Mouse (Mus musculus) ES-E14 (cell line): Measurements from ENCODE around the gene Mlxip. TPM values are rescaled to one million over a fixed set of nuclear protein-coding genes. Genes with fewer than 3 reads are reported as not detected.

Source experiments
- DNase-seq: peaks from one replicate; pipeline ENCODE4 v3.0.0-alpha.2; 2013; ENCODE audit warnings: low read depth, low spot score
- H3K27ac ChIP-seq: 2 replicates; pipeline ENCODE4 v1.5.1; 2012; ENCODE audit warnings: low read depth, mild to moderate bottlenecking, low read length, moderate library complexity, mixed read lengths; ENCODE audit not compliant: poor library complexity, insufficient read depth, severe bottlenecking
- H3K36me3 ChIP-seq: 2 replicates; pipeline ENCODE4 v1.6.1; 2012; ENCODE audit warnings: mild to moderate bottlenecking, low read length, moderate library complexity, mixed read lengths; ENCODE audit not compliant: control insufficient read depth, poor library complexity, insufficient read depth, severe bottlenecking
- H3K4me1 ChIP-seq, 2 experiments: fragments of 150-350 bp in 1 of 2; sonication (generic) in 1 of 2; 2 replicates each; pipeline ENCODE4 v1.6.1; 2012; ENCODE audit warnings: low read length in 2 of 2, mild to moderate bottlenecking in 1 of 2, mixed read lengths in 1 of 2; ENCODE audit not compliant: control insufficient read depth in 2 of 2, insufficient read depth in 2 of 2, poor library complexity in 1 of 2
- H3K4me3 ChIP-seq, 2 experiments: fragments of 150-350 bp in 1 of 2; sonication (generic) in 1 of 2; 2 replicates each; pipeline ENCODE4 v1.5.1; 2012; ENCODE audit warnings: low read length in 2 of 2, low read depth in 1 of 2, mild to moderate bottlenecking in 1 of 2, mixed read lengths in 1 of 2; ENCODE audit not compliant: insufficient read depth in 1 of 2, poor library complexity in 1 of 2, severe bottlenecking in 1 of 2
- H3K9ac ChIP-seq: 2 replicates; pipeline ENCODE4 v1.6.1; 2012; ENCODE audit warnings: low read depth, mild to moderate bottlenecking, low read length, mixed read lengths; ENCODE audit not compliant: poor library complexity, insufficient read depth, severe bottlenecking
- H3K9me3 ChIP-seq: fragments of 150-350 bp; sonication (generic); 2 replicates; pipeline ENCODE4 v1.6.1; 2012; ENCODE audit warnings: low read depth, mild to moderate bottlenecking, low read length; ENCODE audit not compliant: control insufficient read depth, insufficient read depth
- CHD2 ChIP-seq: IDR thresholded peaks from 2 replicates; pipeline ENCODE4 v1.6.1; 2014; ENCODE audit warnings: mild to moderate bottlenecking, low read depth, low read length, inconsistent platforms
- HCFC1 ChIP-seq: IDR thresholded peaks from 2 replicates; pipeline ENCODE4 v1.6.1; 2012; ENCODE audit warnings: low read length, inconsistent platforms, borderline replicate concordance; ENCODE audit not compliant: insufficient read depth
- MAFK ChIP-seq: IDR thresholded peaks from 2 replicates; pipeline ENCODE4 v1.6.1; 2014; ENCODE audit warnings: mild to moderate bottlenecking, low read depth, low read length, inconsistent platforms; ENCODE audit not compliant: insufficient read depth
- ZC3H11A ChIP-seq: IDR thresholded peaks from 2 replicates; pipeline ENCODE4 v1.6.1; 2012; ENCODE audit warnings: low read depth, mild to moderate bottlenecking, inconsistent platforms, low read length, borderline replicate concordance
- ZNF384 ChIP-seq: IDR thresholded peaks from 2 replicates; pipeline ENCODE4 v1.6.1; 2012; ENCODE audit warnings: low read depth, low read length, inconsistent platforms
- in situ Hi-C, 2 experiments: fragments of 600-800 bp; cut with MboI; formaldehyde crosslinking; loops; one replicate each; pipeline ENCODE4 v1.15.1; 2025; ENCODE audit warnings: low sequenced_read_pairs in 2 of 2, inconsistent platforms in 1 of 2; ENCODE audit not compliant: unreplicated experiment in 2 of 2
- total RNA-seq: library from RNA; depleted of rRNA; stranded (reverse); fragments of 300-350 nt; gene quantifications from 2 replicates; pipeline ENCODE4 v1.2.3, GENCODE M21; 2012

Mlxip gene
- total RNA-seq, 1 experiment, result 8.2 TPM

- H3K9ac ChIP-seq, result no peak overlapping the region; the same call in 1 of the 2 replicates
- DNase-seq, result peak; percentile 62
- in situ Hi-C loops, result no loop called here
- peak overlapping the region; percentile 97 for H3K27ac ChIP-seq
- no peak overlapping the region for H3K4me3 ChIP-seq
- peaks cover 7 to 37% of the 10 kb centered on the region in 2 experiments for H3K4me1 ChIP-seq
- no peak for TF ChIP-seq ZNF384
- TF ChIP-seq HCFC1, result no peak
- no peak for TF ChIP-seq MAFK
- no peak for TF ChIP-seq ZC3H11A
- TF ChIP-seq CHD2, result no peak
- peaks cover 17% of the 10 kb centered on the region for H3K36me3 ChIP-seq
- H3K9me3 ChIP-seq, result no peaks in the 10 kb centered on the region
These were observed 19.3 kb upstream of the Mlxip start for GRCm38 (mm10) chr5:123375262-123375661.

GRCm38 (mm10) chr5:123375793-123376452 is 18.7 kb upstream of the Mlxip start:
- Histone ChIP-seq H3K9me3 (no peaks in the 10 kb centered on the region), H3K36me3 (peaks cover 12% of the 10 kb centered on the region), H3K4me1 (peaks cover 7 to 32% of the 10 kb centered on the region in 2 experiments), H3K9ac (peak overlapping the region; percentile 7; the same call in 1 of the 2 replicates), H3K27ac (peak overlapping the region; percentile 97), H3K4me3 (peak overlapping the region in 1 of 2 experiments; percentile 61; a peak in 1 of 4 replicates)
- TF ChIP-seq CHD2 (peak; percentile 28), ZC3H11A (no peak)
- DNase-seq, result peak; percentile 65
- in situ Hi-C loops, result no loop called here

- Histone ChIP-seq H3K4me1 (peaks cover 7 to 27% of the 10 kb centered on the region in 2 experiments), H3K27ac (peak overlapping the region; percentile 97), H3K36me3 (peaks cover 9% of the 10 kb centered on the region), H3K4me3 (peak overlapping the region; percentile 38 to 61; a peak in 3 of 4 replicates), H3K9me3 (no peaks in the 10 kb centered on the region), H3K9ac (peak overlapping the region; percentile 76)
- TF ChIP-seq HCFC1, result no peak
- TF ChIP-seq ZC3H11A, result no peak
- 0 out of 2 replicates have a peak, but pooled peaks have one; percentile 26 for TF ChIP-seq MAFK
- TF ChIP-seq ZNF384, result peak; percentile 72; the same call in 1 of the 2 replicates
- DNase-seq, result no peak
- in situ Hi-C loops, result no loop called here
These were observed 18.0 kb upstream of the Mlxip start for GRCm38 (mm10) chr5:123376569-123376968.

DNA sequence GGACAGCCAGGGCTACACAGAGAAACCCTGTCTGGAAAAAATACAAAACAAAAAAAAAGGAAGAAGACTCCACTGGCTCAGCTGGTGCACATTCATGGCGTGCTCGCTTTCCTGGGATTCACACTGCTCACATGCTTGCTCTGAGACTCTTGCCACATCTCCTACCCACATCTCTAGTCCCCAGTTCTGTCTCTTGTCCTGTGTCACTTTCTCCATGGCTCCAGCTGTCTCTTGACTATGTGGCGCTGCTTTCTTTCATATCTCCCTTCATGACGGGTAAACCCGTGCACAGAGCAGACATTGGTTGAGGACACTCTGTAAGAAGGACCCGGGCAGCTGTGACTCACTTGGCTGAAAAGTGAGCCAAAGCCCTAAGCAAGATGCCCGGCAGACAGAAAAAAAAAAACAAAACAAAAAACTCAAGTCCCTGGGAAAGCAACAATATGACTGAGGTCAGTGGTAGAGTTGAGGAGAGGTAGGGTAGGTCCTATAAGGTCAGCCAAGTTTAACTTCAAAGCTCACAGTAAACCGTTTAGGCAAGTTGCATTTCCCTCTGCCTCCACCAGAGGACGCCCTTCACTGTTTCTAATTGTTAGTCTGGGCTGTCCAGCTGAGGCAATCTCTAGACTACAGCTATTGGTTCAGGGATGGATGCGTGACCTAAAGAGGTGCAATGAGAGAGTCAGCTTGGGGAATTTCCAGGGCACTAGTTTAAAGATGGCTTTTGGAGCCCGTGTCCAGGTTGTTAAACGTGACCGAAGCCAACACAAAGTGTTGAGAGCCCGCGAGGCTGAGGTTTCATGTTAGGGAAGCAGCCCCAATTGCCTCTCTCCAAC is 17.3 kb upstream of the Mlxip start:
- TF ChIP-seq MAFK (no peak), ZC3H11A (peak; percentile 46; the same call in 1 of the 2 replicates)
- Histone ChIP-seq H3K4me1 (peaks cover 7 to 22% of the 10 kb centered on the region in 2 experiments), H3K36me3 (peaks cover 9% of the 10 kb centered on the region), H3K27ac (peak overlapping the region; percentile 97), H3K4me3 (peak overlapping the region in 1 of 2 experiments; percentile 36; a peak in 2 of 4 replicates), H3K9me3 (no peaks in the 10 kb centered on the region), H3K9ac (peak overlapping the region; percentile 76)
- in situ Hi-C loops, result no loop called here
- DNase-seq, result peak; percentile 93
